Mouse (Mus musculus): ENCODE measurements at regions not wholly inside any gene's neighbourhood (a gene's known extent, or its start where the extent isn't known, plus 50 kb on each side); places are given as distances from the start of the nearest gene placed in this dataset.

DNA sequence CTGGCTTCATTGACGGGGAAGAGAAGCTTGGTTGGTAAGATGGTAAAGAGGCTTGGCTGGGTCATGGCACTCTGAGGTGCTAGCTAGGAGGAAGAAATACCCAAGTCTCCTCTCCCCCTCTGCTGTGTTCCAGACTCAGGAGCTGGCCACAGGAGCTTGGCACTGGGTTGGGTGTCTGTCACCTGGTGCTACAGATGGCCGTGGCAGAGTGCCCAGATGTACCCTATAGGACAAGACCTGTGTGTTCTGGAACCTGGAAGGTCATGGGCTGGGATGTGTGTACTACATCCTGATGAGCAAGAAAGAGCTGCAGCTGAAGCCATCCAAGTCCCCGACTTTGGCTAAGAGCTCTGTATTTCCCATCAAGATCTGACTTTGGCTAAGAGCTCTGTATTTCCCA is 72.4 kb downstream of the Nupl2 start:
- Histone ChIP-seq H3K9me3 (replicated peaks) (no peaks in the 10 kb centered on the region), H3K27ac (replicated peaks) (no peak overlapping the region), H3K4me3 (replicated peaks) (no peak overlapping the region), H3K4me1 (replicated peaks) (no peaks in the 10 kb centered on the region), H3K27me3 (no peaks in the 10 kb centered on the region), H3K4me2 (no peak overlapping the region), H3K36me3 (replicated peaks) (no peaks in the 10 kb centered on the region), H3K9ac (no peak overlapping the region)
- ATAC-seq (ENCODE audit: insufficient read depth), result no peak
- WGBS (ENCODE audit: insufficient replicate concordance), result 54% methylated on average over 3 of the region's 3 CpGs

DNA sequence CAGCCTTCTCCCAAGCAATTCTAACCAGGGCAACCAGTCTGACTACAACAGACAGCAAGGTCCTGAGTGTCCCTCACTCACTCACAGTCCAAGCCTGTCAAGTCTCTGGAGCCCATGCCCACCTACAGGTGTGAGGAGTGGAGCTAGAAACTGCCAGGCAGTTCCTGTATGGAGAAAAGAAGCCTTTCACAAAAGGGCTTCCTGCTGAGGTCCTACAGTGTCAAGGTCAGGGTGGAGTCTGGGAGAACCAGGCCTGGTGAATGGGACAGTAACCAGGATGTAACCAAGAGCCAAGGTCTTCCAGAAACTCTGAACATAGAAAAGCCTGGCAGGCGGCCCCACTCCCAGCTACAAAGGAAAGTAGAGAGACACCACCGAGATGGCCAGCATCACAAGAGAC is 74.2 kb downstream of the Nupl2 start:
- no peak for ATAC-seq (ENCODE audit: insufficient read depth)
- Histone ChIP-seq H3K4me2 (no peak overlapping the region), H3K27me3 (no peaks in the 10 kb centered on the region), H3K27ac (replicated peaks) (no peak overlapping the region), H3K9ac (no peak overlapping the region), H3K4me3 (replicated peaks) (no peak overlapping the region), H3K9me3 (replicated peaks) (no peaks in the 10 kb centered on the region), H3K4me1 (replicated peaks) (no peaks in the 10 kb centered on the region), H3K36me3 (replicated peaks) (no peaks in the 10 kb centered on the region)
- WGBS (ENCODE audit: insufficient replicate concordance), result 34% methylated on average over 2 of the region's 2 CpGs

DNA sequence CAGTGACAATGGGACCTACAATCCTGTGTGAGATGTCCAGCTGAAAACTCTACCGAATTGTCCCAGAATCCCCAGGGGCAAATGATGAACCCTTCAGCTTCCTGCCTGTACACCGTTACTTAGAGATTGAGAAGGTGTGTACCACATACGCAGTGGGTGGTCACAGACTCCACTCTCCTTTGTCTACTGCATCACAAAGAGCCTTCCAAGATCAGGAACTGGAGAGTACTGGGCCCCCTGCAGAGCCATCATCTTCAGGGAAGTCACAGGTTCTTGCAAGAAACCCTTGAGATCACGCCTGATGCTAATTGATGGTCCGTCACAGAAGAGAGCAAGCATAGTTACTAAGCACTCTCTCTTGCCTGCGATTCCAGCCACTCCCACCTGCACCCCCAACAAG is 79.4 kb downstream of the Nupl2 start:
- 71% methylated on average over 6 of the region's 6 CpGs for WGBS (ENCODE audit: insufficient replicate concordance)
- no peaks in the 10 kb centered on the region for H3K9me3 ChIP-seq (replicated peaks)

DNA sequence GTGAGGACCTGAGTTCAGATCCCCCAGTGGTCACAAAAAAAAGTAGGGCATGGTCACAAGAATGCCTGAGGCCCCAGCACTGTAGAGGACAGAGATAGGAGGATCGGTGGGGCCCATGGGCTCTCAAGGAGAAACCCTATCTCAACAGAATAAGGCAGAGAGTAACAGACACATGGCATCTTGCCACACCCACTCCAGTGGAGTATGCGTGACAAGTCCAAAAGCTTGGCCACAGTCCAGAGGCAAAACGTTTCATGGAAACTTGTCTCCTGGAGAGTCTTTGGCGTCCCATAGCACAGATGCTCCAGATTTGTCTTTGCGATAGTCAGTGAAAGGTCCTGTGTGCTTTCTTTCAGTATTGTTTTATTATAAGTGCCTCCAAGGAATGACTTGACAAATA is 90.7 kb downstream of the Nupl2 start:
- Histone ChIP-seq H3K36me3 (replicated peaks) (no peaks in the 10 kb centered on the region), H3K27me3 (no peaks in the 10 kb centered on the region), H3K4me3 (replicated peaks) (no peak overlapping the region), H3K9ac (no peak overlapping the region), H3K9me3 (replicated peaks) (no peaks in the 10 kb centered on the region), H3K27ac (replicated peaks) (no peak overlapping the region), H3K4me2 (no peak overlapping the region), H3K4me1 (replicated peaks) (no peaks in the 10 kb centered on the region)
- ATAC-seq (ENCODE audit: insufficient read depth), result no peak
- 71% methylated on average over 5 of the region's 5 CpGs for WGBS (ENCODE audit: insufficient replicate concordance)

More for the DNA sequence above, 79.4 kb downstream of the Nupl2 start:
- Histone ChIP-seq H3K27ac (replicated peaks) (no peak overlapping the region), H3K4me2 (no peak overlapping the region), H3K9ac (no peak overlapping the region), H3K27me3 (no peaks in the 10 kb centered on the region), H3K4me1 (replicated peaks) (no peaks in the 10 kb centered on the region), H3K36me3 (replicated peaks) (no peaks in the 10 kb centered on the region), H3K4me3 (replicated peaks) (no peak overlapping the region)
- ATAC-seq (ENCODE audit: insufficient read depth), result no peak

DNA sequence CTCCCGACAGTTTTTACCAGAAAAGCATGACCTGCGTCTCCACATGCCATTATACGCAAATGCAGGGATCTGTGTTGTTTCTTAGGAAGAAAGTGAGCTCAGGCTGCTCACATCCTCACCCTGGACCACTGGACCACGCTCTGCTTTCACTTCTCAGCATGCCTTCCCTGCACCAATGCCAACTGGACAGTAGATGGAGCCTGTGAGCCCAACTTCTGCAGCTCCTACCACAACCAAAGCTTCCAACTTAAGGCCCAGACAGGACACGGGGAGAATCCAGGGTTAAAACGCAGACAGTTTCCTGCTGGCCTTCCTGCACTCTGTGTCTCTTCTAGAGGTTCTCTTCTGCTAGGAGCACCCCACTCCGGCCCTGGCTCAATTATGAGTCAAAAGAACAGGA is 90.3 kb downstream of the Kcnh2 start:
- Histone ChIP-seq H3K4me2 (no peak overlapping the region), H3K4me1 (replicated peaks) (no peaks in the 10 kb centered on the region; the same call in 1 of the 2 replicates), H3K9ac (no peak overlapping the region), H3K27ac (replicated peaks) (no peak overlapping the region), H3K36me3 (replicated peaks) (no peaks in the 10 kb centered on the region), H3K4me3 (replicated peaks) (no peak overlapping the region), H3K9me3 (replicated peaks) (no peaks in the 10 kb centered on the region), H3K27me3 (peaks cover 13% of the 10 kb centered on the region)
- WGBS (ENCODE audit: insufficient replicate concordance), result 6% methylated on average over 7 of the region's 7 CpGs
- ATAC-seq (ENCODE audit: insufficient read depth), result no peak

DNA sequence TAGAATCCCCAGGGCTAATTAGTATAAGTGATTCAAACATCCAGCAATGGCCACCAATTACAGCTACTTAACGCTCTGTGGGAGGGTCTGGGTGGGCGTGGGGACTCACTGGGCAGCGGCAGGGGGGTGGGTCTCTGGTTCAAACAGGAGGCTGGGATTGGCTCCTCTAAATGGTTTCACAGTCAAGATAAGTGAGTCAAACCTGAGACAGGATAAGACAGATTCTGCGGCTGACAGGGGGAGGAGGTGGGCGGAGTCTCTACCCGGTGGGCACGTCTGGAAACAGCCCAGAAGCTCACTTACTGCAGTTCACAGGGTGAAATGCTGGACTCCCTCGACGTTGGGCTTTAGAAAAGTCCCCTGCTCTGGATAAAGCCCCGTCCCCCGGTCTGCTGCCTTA is 89.3 kb downstream of the Kcnh2 start:
- WGBS (ENCODE audit: insufficient replicate concordance), result 8% methylated on average over 11 of the region's 11 CpGs
- no peak overlapping the region for H3K4me3 ChIP-seq (replicated peaks)
- H3K9me3 ChIP-seq (replicated peaks), result no peaks in the 10 kb centered on the region
- no peak overlapping the region for H3K4me2 ChIP-seq
- H3K36me3 ChIP-seq (replicated peaks), result no peaks in the 10 kb centered on the region
- H3K4me1 ChIP-seq (replicated peaks), result no peaks in the 10 kb centered on the region; the same call in 1 of the 2 replicates
- peaks cover 13% of the 10 kb centered on the region for H3K27me3 ChIP-seq
- no peak overlapping the region for H3K27ac ChIP-seq (replicated peaks)
- ATAC-seq (ENCODE audit: insufficient read depth), result no peak
- no peak overlapping the region for H3K9ac ChIP-seq

DNA sequence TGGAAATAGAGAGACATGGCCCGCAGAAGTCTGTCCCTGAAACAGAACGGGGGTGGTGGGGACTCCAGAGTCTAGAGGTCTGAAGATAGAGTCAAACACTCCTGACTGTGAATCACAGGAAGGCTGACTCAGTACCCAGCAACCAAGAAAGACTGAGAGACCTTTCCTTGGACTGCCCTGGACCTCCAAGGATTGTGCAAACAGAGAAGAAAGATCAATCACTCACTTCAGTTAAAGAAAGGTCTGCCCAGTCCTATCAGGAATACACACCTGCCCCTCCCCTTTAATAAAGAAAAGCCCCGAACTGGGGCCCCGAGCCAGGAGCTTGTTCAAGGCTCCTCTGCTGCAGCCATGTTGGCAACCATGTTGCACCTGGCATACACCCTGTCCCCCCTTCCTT is 87.3 kb downstream of the Kcnh2 start:
- no peak for ATAC-seq (ENCODE audit: insufficient read depth)
- Histone ChIP-seq H3K9me3 (replicated peaks) (no peaks in the 10 kb centered on the region), H3K4me3 (replicated peaks) (no peak overlapping the region), H3K4me2 (no peak overlapping the region), H3K27me3 (peaks cover 13% of the 10 kb centered on the region), H3K27ac (replicated peaks) (no peak overlapping the region), H3K4me1 (replicated peaks) (no peaks in the 10 kb centered on the region; the same call in 1 of the 2 replicates), H3K9ac (no peak overlapping the region), H3K36me3 (replicated peaks) (no peaks in the 10 kb centered on the region)
- WGBS (ENCODE audit: insufficient replicate concordance), result 21% methylated on average over 4 of the region's 4 CpGs

DNA sequence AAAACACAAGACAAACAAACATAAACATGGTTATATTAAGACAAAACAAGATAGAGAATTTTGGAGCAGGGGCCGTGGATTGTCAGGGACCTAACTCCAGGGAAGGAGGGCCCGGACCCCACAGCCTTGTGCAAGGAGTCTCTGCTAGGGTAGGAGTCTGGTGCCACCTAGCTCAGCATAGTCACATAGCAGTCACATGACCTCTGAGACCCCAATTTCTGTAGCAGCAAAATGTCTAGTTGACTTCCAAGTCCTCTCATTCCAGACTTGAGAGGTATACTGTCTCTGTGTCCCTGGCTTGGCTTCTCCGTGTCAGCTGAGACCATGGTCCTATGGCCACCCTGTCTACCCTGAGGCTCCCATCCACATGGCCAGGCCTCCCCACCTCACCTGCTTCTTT is 86.0 kb downstream of the Kcnh2 start:
- no peak for ATAC-seq (ENCODE audit: insufficient read depth)
- no peaks in the 10 kb centered on the region; the same call in 1 of the 2 replicates for H3K4me1 ChIP-seq (replicated peaks)
- no peak overlapping the region for H3K4me2 ChIP-seq
- H3K9ac ChIP-seq, result no peak overlapping the region
- H3K4me3 ChIP-seq (replicated peaks), result no peak overlapping the region
- H3K27ac ChIP-seq (replicated peaks), result no peak overlapping the region
- no peaks in the 10 kb centered on the region for H3K36me3 ChIP-seq (replicated peaks)
- H3K9me3 ChIP-seq (replicated peaks), result no peaks in the 10 kb centered on the region
- H3K27me3 ChIP-seq, result peaks cover 13% of the 10 kb centered on the region
- WGBS (ENCODE audit: insufficient replicate concordance), result 71% methylated on average over 3 of the region's 3 CpGs

DNA sequence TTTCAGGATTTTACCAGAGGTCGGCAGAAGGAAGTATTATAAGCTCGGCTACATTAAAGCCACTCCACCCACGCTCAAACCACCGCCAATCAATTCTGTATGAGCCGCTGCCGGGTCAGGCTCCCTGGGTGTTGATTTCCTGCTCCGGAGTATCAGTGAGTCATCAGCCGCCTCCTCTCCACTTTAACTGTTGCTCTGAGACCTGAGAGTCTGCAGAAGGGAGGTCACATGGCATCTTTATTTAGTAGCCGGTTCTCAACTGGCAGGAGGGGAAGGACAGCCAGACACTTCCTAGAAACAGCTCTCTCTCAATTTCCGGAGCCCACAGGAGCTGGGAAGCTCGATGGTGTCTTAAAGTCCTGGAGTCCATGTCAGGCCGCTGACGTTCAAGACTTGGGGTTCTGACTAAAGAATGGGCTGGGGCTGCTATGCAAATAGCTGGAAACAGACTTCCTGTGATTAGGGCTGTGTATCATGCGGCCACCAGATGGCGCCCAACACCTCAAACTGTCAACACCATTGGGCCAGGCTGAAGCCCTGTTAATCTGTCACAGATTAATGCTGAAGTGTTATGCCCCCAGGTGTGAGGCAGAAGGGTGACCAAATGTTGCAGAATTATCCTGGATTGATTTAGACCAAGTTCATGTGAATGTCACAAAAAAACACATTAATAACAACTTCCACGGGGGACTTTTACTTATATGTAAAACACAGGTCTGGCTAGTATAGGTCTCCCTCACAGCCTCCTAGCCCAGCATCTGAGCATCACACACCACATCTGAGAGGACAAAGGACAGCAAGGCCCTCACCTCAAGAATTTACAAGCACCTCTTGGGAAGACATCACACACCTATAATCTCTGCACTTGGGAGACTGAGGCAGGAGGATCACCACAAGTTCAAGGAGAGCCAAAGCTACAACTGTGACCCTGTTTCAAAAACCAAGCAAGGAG is 84.8 kb downstream of the Kcnh2 start:
- ATAC-seq (ENCODE audit: insufficient read depth), result peak; percentile 57; the same call in 1 of the 2 replicates
- H3K9me3 ChIP-seq (replicated peaks), result no peaks in the 10 kb centered on the region
- H3K9ac ChIP-seq, result no peak overlapping the region
- H3K4me2 ChIP-seq, result peak overlapping the region; percentile 60
- WGBS (ENCODE audit: insufficient replicate concordance), result 7% methylated on average over 16 of the region's 16 CpGs
- H3K36me3 ChIP-seq (replicated peaks), result no peaks in the 10 kb centered on the region
- H3K27ac ChIP-seq (replicated peaks), result no peak overlapping the region
- H3K4me1 ChIP-seq (replicated peaks), result no peaks in the 10 kb centered on the region; the same call in 1 of the 2 replicates
- H3K4me3 ChIP-seq (replicated peaks), result peak overlapping the region; percentile 28
- H3K27me3 ChIP-seq, result peaks cover 13% of the 10 kb centered on the region
